ENCODE assay signal across 24 mouse cellular contexts in genomic region chr19:12435750-12436524, GRCm38 (mm10). TPM values are rescaled to one million over a fixed set of nuclear protein-coding genes. Genes with fewer than 3 reads are reported as not detected.
A peak's percentile ranks its signal among the peaks of the same experiment; 100 is the strongest.
DNase-seq lines count a peak whose midpoint lies in the region; ATAC-seq and TF ChIP-seq lines count a peak whose summit lies in the region.
"Had no signal": no experiment of that assay in that cellular context is flagged by ENCODE, and none has a peak within 500 bp of the region (broad histone marks: within the 10 kb centered on the region; RNA-seq: fewer than 3 reads in every experiment).

No protein-coding gene starts in this region.

- TF ChIP-seq CTCF in gastrocnemius, adult 2 months (IDR thresholded peaks at IDR 0.05) = no peak
- TF ChIP-seq CTCF in spleen, adult 2 months (IDR thresholded peaks at IDR 0.05; ENCODE audit: extremely low read depth, insufficient read depth, insufficient read length, insufficient replicate concordance) = no peak

- 54% methylated on average over 4 of the region's 4 CpGs for WGBS in spleen, adult 2 months
- 91% methylated on average over 4 of the region's 4 CpGs for WGBS in forebrain, embryonic 12.5 days

- H3K27me3 ChIP-seq in spleen, adult 2 months (ENCODE audit: control insufficient read depth, insufficient read depth, low read length) = no peaks in the 10 kb centered on the region
- H3K27me3 ChIP-seq in forebrain, embryonic 12.5 days = no peaks in the 10 kb centered on the region
- H3K27me3 ChIP-seq: lung, embryonic 15.5 days; midbrain, embryonic 12.5 days had no signal

- H3K4me3 ChIP-seq in gastrocnemius, adult 2 months = no peak overlapping the region
- no peak overlapping the region for H3K4me3 ChIP-seq in spleen, adult 2 months (ENCODE audit: extremely low read depth, insufficient read depth, insufficient read length)
- no peak overlapping the region for H3K4me3 ChIP-seq in forebrain, embryonic 12.5 days (replicated peaks)
- H3K4me3 ChIP-seq: embryonic facial prominence, embryonic 10.5 days; lung, embryonic 15.5 days; midbrain, embryonic 12.5 days; myocyte had no signal

- H3K27ac ChIP-seq in gastrocnemius, adult 2 months = peak overlapping the region; percentile 46; the same call in 1 of the 2 replicates
- peak overlapping the region; percentile 42 for H3K27ac ChIP-seq in spleen, adult 2 months (ENCODE audit: insufficient read depth, low read length)
- H3K27ac ChIP-seq in forebrain, embryonic 12.5 days = no peak overlapping the region
- H3K27ac ChIP-seq: embryonic facial prominence, embryonic 10.5 days; lung, embryonic 15.5 days; midbrain, embryonic 12.5 days had no signal

- H3K9ac ChIP-seq in forebrain, embryonic 12.5 days = no peak overlapping the region
- H3K9ac ChIP-seq: forebrain, postnatal 0 days; lung, embryonic 15.5 days; midbrain, embryonic 12.5 days had no signal

- intact Hi-C loops in gastrocnemius, adult 2 months (cut with DNase I) = no loop called here

- TF ChIP-seq POLR2A in spleen, adult 2 months (IDR thresholded peaks at IDR 0.05; ENCODE audit: low read depth, low read length) = no peak

- H3K36me3 ChIP-seq in spleen, adult 2 months (ENCODE audit: control insufficient read depth, insufficient read depth, low read length) = no peaks in the 10 kb centered on the region
- no peaks in the 10 kb centered on the region for H3K36me3 ChIP-seq in forebrain, embryonic 12.5 days (replicated peaks)
- H3K36me3 ChIP-seq: embryonic facial prominence, embryonic 10.5 days; lung, embryonic 15.5 days; midbrain, embryonic 12.5 days had no signal

- no peak for DNase-seq in gastrocnemius, adult 2 months
- no peak for DNase-seq in gastrocnemius, adult 8-10 months (ENCODE audit: low spot score in 2 of 2)
- peak; percentile 68 for DNase-seq in layer of hippocampus, adult 9-11 months
- no peak for DNase-seq in layer of hippocampus, adult 9-10 months (ENCODE audit: low spot score)
- DNase-seq in spleen, adult 2 months (ENCODE audit: low read depth in 1 of 2, low spot score in 2 of 2) = no peak
- DNase-seq in spleen, postnatal 14 days (ENCODE audit: low spot score in 2 of 2) = no peak
- no peak for DNase-seq in ovary, postnatal 36 days (ENCODE audit: low spot score)
- DNase-seq: adrenal gland, postnatal 36 days; cerebellum, adult 11 months; cerebellum, postnatal 25 days; forebrain, postnatal 0 days; gastrocnemius, postnatal 10 days had no signal

- no peaks in the 10 kb centered on the region for H3K9me3 ChIP-seq in forebrain, embryonic 12.5 days
- H3K9me3 ChIP-seq: embryonic facial prominence, embryonic 10.5 days; lung, embryonic 15.5 days; midbrain, embryonic 12.5 days had no signal

- no peak for ATAC-seq in forebrain, embryonic 12.5 days (ENCODE audit: low FRiP score)
- ATAC-seq: activated CD4-positive, CD25-positive, alpha-beta regulatory T cell, adult 4 months; forebrain, postnatal 0 days; hindbrain, embryonic 16.5 days had no signal

- peaks cover 22% of the 10 kb centered on the region; the same call in 1 of the 2 replicates for H3K4me1 ChIP-seq in spleen, adult 2 months (ENCODE audit: control insufficient read depth, insufficient read depth, insufficient read length)
- no peaks in the 10 kb centered on the region for H3K4me1 ChIP-seq in forebrain, embryonic 12.5 days
- H3K4me1 ChIP-seq: embryonic facial prominence, embryonic 10.5 days; lung, embryonic 15.5 days; midbrain, embryonic 12.5 days had no signal

- no peak overlapping the region for H3K4me2 ChIP-seq in forebrain, embryonic 12.5 days
- H3K4me2 ChIP-seq: lung, embryonic 15.5 days; midbrain, embryonic 12.5 days had no signal

RNA-seq across cellular contexts. Expression of gene Pfpl, which starts 8.2 kb away (rescaled TPM):
- not detected for total RNA-seq in gastrocnemius, adult 2 months (2021)
- not detected for total RNA-seq in gastrocnemius, adult 8-10 months (2022)
- not detected in 2 replicates for polyA plus RNA-seq in spleen, adult 2 months (2012; rRNA removed)
- not detected in 2 replicates for polyA plus RNA-seq in forebrain, embryonic 12.5 days (2016; fragmentation: Nextera tagmentation; extraction: Ambion mirVana)
- total RNA-seq: adrenal gland, postnatal 36 days; forebrain, postnatal 0 days; gastrocnemius, postnatal 10 days; heart, postnatal 14 days; neutrophil, adult 5-6 weeks had no signal
- polyA plus RNA-seq: embryonic facial prominence, embryonic 10.5 days; forebrain, postnatal 0 days; hindbrain, embryonic 16.5 days; kidney, adult 2 months; limb, embryonic 11.5 days; lung, embryonic 15.5 days; midbrain, embryonic 12.5 days; thymus, postnatal 0 days had no signal

RNA-seq across cellular contexts. Expression of gene Olfr1441, which starts 18.7 kb away (rescaled TPM):
- not detected for total RNA-seq in gastrocnemius, adult 2 months (2021)
- not detected for total RNA-seq in gastrocnemius, adult 8-10 months (2022)
- polyA plus RNA-seq in spleen, adult 2 months (2012; rRNA removed) = not detected in 2 replicates
- not detected in 2 replicates for polyA plus RNA-seq in forebrain, embryonic 12.5 days (2016; fragmentation: Nextera tagmentation; extraction: Ambion mirVana)
- total RNA-seq: adrenal gland, postnatal 36 days; forebrain, postnatal 0 days; gastrocnemius, postnatal 10 days; heart, postnatal 14 days; neutrophil, adult 5-6 weeks had no signal
- polyA plus RNA-seq: activated CD4-positive, CD25-positive, alpha-beta regulatory T cell, adult 4 months; embryonic facial prominence, embryonic 10.5 days; forebrain, postnatal 0 days; hindbrain, embryonic 16.5 days; kidney, adult 2 months; limb, embryonic 11.5 days; lung, embryonic 15.5 days; midbrain, embryonic 12.5 days; myocyte; thymus, postnatal 0 days had no signal

RNA-seq across cellular contexts. Expression of gene Mpeg1, which starts 24.6 kb away (rescaled TPM):
- total RNA-seq in gastrocnemius, adult 2 months (2021) = 1 to 10 TPM in 1 of 2 experiments, under 1 TPM in 1; 0.98 to 1.1 TPM
- total RNA-seq in gastrocnemius, adult 8-10 months (2022) = 1 to 10 TPM in 2 of 4 experiments, under 1 TPM in 2; 0.53 to 1.4 (median 0.91) TPM
- polyA plus RNA-seq in spleen, adult 2 months (2012; rRNA removed) = 30.5 and 41.7 TPM in 2 replicates
- 0.37 and 0.55 TPM in 2 replicates for polyA plus RNA-seq in forebrain, embryonic 12.5 days (2016; fragmentation: Nextera tagmentation; extraction: Ambion mirVana)

RNA-seq across cellular contexts. Expression of gene Olfr1440, which starts 48.9 kb away (rescaled TPM):
- total RNA-seq in gastrocnemius, adult 2 months (2021) = not detected
- not detected for total RNA-seq in gastrocnemius, adult 8-10 months (2022)
- not detected in 2 replicates for polyA plus RNA-seq in spleen, adult 2 months (2012; rRNA removed)
- not detected in 2 replicates for polyA plus RNA-seq in forebrain, embryonic 12.5 days (2016; fragmentation: Nextera tagmentation; extraction: Ambion mirVana)
- total RNA-seq: adrenal gland, postnatal 36 days; forebrain, postnatal 0 days; gastrocnemius, postnatal 10 days; heart, postnatal 14 days; neutrophil, adult 5-6 weeks had no signal
- polyA plus RNA-seq: activated CD4-positive, CD25-positive, alpha-beta regulatory T cell, adult 4 months; embryonic facial prominence, embryonic 10.5 days; forebrain, postnatal 0 days; hindbrain, embryonic 16.5 days; kidney, adult 2 months; limb, embryonic 11.5 days; lung, embryonic 15.5 days; midbrain, embryonic 12.5 days; myocyte; thymus, postnatal 0 days had no signal
